Mouse (Mus musculus): ENCODE measurements around the gene Dnlz.
"Not testable (repeated sequence)": the region's sequence is repeated elsewhere in the genome, so short reads cannot be mapped to it uniquely, and the experiment has no call there.

Gene Dnlz

GRCm38 (mm10) chr2:26351358-26352290, at the start of gene Dnlz:
TSS of gene Dnlz (minus strand) at chr2:26352110.
- peak; percentile 97 for DNase-seq

GRCm38 (mm10) chr2:26401023-26401422, 49.1 kb upstream of the Dnlz start:
- no peak for DNase-seq

- DNase-seq: no peak
Observed at GRCm38 (mm10) chr2:26400296-26400695, 48.4 kb upstream of the Dnlz start.

GRCm38 (mm10) chr2:26399647-26400046, 47.7 kb upstream of the Dnlz start:
- peak; percentile 53 to 59 for DNase-seq

- DNase-seq: no peak
Observed at GRCm38 (mm10) chr2:26398978-26399377, 47.1 kb upstream of the Dnlz start.

GRCm38 (mm10) chr2:26391617-26392016, 39.7 kb upstream of the Dnlz start:
- DNase-seq: no peak

- no peak for DNase-seq
Observed at GRCm38 (mm10) chr2:26390954-26391353, 39.0 kb upstream of the Dnlz start.

GRCm38 (mm10) chr2:26389154-26389690, 37.3 kb upstream of the Dnlz start, which contains the start of the genes Entr1 and Pmpca:
TSS of gene Entr1 (minus strand) at chr2:26389316.
TSS of gene Pmpca (plus strand) at chr2:26389339.
- peak; percentile 95 to 96 for DNase-seq

GRCm38 (mm10) chr2:26388682-26389153, 36.8 kb upstream of the Dnlz start:
- peak in 1 of 2 experiments; percentile 55 for DNase-seq

- DNase-seq: no peak
Observed at GRCm38 (mm10) chr2:26387713-26388112, 35.8 kb upstream of the Dnlz start.

- DNase-seq: not testable (repeated sequence)
Observed at GRCm38 (mm10) chr2:26380871-26381270, 29.0 kb upstream of the Dnlz start.

- peak; percentile 87 to 90 for DNase-seq
Observed at GRCm38 (mm10) chr2:26380131-26380771, 28.3 kb upstream of the Dnlz start, which contains the start of gene Snapc4. TSS of gene Snapc4 (minus strand) at chr2:26380653.

- DNase-seq: no peak
Observed at GRCm38 (mm10) chr2:26372396-26372795, 20.5 kb upstream of the Dnlz start.

- no peak for DNase-seq
Observed at GRCm38 (mm10) chr2:26368572-26368971, 16.7 kb upstream of the Dnlz start.

GRCm38 (mm10) chr2:26367911-26368310, 16.0 kb upstream of the Dnlz start:
- DNase-seq: no peak

GRCm38 (mm10) chr2:26364738-26365465, 13.0 kb upstream of the Dnlz start:
- DNase-seq: peak; percentile 81

GRCm38 (mm10) chr2:26363481-26363880, 11.6 kb upstream of the Dnlz start:
- no peak for DNase-seq

GRCm38 (mm10) chr2:26362991-26363390, 11.1 kb upstream of the Dnlz start:
- DNase-seq: no peak

- DNase-seq: no peak
Observed at GRCm38 (mm10) chr2:26360772-26361171, 8.9 kb upstream of the Dnlz start, which contains the start of gene Card9. TSS of gene Card9 (minus strand) at chr2:26360918.

GRCm38 (mm10) chr2:26359983-26360382, 8.1 kb upstream of the Dnlz start:
- DNase-seq: peak; percentile 74 to 77

- peak in 1 of 2 experiments; percentile 42 for DNase-seq
Observed at GRCm38 (mm10) chr2:26358667-26359320, 6.9 kb upstream of the Dnlz start.

- peak; percentile 39 to 49 for DNase-seq
Observed at GRCm38 (mm10) chr2:26357484-26357883, 5.6 kb upstream of the Dnlz start.
